Mouse (Mus musculus): Measurements from ENCODE around the gene Arhgap10.

Arhgap10 gene

GRCm38 (mm10) chr8:77517301-77518200, at the start of gene Arhgap10:
Gene Arhgap10 (minus strand): TSS chr8:77517953.
- DNase-seq (ENCODE audit: low read depth, low spot score), result peak; percentile 87

DNA sequence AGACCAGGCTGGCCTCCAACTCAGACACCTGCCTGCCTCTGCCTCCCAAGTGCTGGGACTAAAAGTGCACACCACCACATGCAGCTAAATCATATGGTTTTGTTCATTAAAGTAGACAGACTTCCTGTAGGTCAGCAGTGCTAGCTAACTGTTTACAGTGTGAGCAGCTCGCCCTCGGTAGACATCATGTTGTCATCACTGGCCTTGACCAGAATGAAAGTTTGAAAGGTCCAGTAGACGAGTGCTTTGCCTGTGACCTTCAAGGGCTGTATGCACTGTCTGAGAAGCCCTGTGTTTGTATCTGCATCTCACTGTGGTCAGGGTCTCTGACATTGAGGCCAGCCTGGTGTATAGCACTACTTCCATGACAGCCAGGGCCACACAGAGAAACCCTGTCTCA, 43.7 kb upstream of the Arhgap10 start:
- DNase-seq (ENCODE audit: low read depth, low spot score), result no peak

DNA sequence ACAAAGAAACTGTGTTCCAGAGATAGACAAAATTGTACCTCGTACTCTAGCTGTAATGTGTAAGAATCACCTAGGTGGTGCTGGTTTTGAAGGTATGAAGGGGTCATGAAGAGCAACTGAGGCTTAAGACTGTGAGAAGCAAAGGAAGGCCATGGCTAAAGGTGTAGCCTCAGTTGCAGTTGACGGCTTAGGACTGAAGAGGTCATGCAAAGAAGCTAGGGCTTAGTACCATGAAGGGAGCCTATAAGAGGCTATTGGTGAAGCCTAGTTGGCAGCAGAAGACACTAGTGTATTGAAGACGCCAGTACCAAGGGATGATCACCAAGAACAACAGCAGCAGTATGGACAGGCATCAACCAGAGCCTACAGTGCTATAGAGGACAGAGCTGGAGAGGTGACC, 34.7 kb upstream of the Arhgap10 start:
- DNase-seq (ENCODE audit: low read depth, low spot score), result no peak

- DNase-seq (ENCODE audit: low read depth, low spot score), result peak; percentile 43
These were observed 32.3 kb upstream of the Arhgap10 start for GRCm38 (mm10) chr8:77549881-77550580.

- peak; percentile 81 for DNase-seq (ENCODE audit: low read depth, low spot score)
These were observed 31.5 kb upstream of the Arhgap10 start, which contains the start of gene Prmt9 for GRCm38 (mm10) chr8:77549121-77549706. Gene Prmt9 (plus strand): TSS chr8:77549397.

GRCm38 (mm10) chr8:77545616-77546015, 27.9 kb upstream of the Arhgap10 start:
- no peak for DNase-seq (ENCODE audit: low read depth, low spot score)

DNA sequence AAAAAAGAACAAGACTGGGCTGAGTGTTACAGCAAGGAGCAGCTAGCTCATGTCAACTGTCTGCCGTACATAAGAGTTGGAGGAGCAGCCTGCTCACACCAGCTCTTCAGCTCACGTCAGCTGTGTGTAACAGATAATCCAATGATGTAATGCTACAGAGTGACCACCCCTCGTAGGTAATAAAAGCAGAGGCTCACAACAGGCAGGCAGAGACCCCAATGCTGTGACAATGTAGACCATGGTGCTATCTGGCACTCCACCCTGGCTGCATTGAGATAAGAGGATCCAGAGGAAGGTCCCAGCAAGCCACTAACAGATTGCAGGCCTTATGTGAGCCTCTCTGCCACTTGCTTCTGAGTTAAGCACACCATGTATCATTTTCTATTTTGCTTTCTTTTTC, 26.7 kb upstream of the Arhgap10 start:
- no peak for DNase-seq (ENCODE audit: low read depth, low spot score)

DNA sequence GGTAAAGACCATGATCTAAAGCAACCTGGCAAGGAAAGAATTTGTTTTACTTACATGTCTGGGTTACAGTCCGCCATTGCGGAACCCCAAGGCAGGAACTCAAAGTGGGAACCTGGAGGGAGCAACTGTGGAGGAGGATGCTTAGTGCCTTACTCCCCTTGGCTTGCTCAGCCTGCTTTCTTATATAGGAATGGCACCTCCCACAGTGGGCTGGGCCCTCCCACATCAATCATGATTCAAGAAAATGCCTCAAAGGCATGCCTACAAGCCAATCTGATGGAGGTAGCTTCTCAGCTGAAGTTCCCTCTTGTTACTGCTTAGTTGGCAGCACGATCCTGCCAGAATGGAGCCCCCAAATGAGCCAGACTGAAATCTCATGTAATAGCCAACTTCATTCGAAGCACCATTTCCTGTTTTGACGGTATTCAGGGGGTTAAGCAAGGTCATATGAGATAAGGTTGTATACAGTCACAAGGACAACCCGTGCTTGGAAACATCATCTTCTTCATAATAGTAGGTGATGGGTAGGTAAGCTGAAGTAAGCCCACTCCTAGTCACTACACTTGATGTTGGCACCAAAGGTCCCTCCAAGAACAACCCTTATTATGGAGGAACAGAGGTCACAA, 25.5 kb upstream of the Arhgap10 start:
- no peak for DNase-seq (ENCODE audit: low read depth, low spot score)

- peak; percentile 79 for DNase-seq (ENCODE audit: low read depth, low spot score)
These were observed 20.5 kb upstream of the Arhgap10 start for GRCm38 (mm10) chr8:77538256-77538655.

DNA sequence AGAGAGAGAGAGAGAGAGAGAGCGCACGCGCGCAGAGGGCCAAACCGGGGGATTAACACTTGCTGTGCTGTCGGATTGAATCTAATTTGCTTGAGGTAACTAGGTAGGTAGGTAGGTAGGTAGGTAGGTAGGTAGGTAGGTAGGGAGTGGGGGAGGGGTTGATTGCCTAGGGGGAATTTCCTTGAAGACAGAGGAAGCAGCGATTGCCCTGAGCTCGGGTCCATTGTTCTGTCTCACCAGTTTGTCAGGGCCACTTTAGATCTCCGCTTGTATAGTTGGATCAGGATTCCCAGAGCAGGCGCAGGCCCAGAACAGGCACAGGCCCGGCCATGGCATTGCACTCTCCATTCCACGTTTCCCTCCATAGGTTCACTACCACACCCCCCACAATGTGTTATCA, 19.1 kb upstream of the Arhgap10 start:
- peak; percentile 66 for DNase-seq (ENCODE audit: low read depth, low spot score)

DNA sequence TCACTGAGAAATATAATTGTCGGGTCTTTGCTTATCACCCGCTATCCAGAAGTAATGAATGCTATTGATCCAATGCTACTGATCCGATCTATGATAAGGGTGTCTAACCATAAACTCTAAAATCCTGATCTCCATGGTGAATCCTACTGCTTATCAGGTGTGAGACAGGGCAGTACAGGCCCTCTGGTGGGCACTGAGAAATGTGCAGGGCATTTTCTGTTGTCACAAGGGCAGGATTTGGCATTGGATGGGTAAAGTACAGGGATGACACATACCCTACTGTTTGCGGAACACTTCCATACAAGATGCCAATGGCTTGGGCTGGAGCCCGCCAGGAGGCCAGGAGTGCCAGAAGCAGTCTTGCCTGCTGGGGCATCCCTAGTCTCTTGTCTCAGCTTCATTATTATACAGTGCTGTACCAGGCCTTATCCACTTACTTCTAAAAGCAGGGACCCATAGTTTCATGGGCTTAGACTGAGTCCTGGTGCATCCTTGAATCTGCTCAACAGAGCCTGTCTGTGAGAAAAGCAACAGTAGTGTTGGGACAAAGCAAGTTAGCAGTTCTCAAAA, 17.4 kb upstream of the Arhgap10 start:
- DNase-seq (ENCODE audit: low read depth, low spot score), result peak; percentile 54

- DNase-seq (ENCODE audit: low read depth, low spot score), result peak; percentile 29
These were observed 16.7 kb upstream of the Arhgap10 start for GRCm38 (mm10) chr8:77534358-77534992.

- DNase-seq (ENCODE audit: low read depth, low spot score), result no peak
These were observed 8.4 kb upstream of the Arhgap10 start for GRCm38 (mm10) chr8:77526130-77526529.

DNA sequence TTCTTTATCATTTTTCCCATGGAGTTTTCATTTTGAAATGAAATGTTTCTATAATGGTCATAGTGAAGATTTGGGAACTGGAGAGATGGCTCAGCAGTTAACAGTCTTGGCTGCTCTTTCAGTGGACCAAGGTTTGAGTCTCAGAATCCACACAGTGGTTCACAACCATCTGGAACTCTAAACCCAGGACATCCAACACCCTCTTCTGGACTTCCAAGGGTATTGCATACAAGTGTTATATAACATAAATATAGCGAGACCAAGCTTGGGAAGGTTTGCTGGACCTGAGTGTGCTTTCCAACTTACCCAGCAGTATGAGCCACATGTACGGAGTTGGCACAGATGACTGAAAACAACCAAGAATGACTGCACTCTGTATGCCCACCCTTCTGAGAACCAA, 7.2 kb upstream of the Arhgap10 start:
- peak; percentile 47 for DNase-seq (ENCODE audit: low read depth, low spot score)

DNA sequence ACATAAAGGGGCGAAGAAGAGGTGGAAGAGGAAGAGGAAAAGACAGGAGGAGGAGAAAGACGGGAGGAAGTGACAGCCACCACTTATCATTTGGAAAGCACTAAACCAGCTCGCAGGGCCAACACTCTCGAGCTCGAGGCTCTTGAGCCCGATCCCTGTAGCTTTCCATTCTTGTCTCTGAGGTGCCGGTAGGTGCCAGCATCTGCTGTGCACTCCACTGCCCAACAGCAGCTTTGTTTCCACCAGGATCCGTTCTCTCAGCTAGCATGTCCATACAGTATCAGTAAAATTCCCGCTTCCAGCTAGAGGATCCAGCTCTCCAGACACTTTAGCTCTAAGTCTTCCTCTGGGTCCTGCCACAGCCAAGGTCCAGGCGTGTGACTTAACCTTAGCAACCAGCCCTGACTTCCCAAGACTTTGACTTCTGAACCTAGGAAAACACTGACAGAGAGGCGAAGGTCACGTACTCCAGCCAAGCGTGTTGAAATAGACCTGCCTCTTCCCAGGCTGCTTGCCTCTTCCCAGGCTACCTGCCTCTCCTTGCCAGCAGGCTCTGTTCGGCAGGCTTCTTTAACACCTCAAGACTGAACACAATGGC, 6.4 kb upstream of the Arhgap10 start:
- no peak for DNase-seq (ENCODE audit: low read depth, low spot score)

- no peak for DNase-seq (ENCODE audit: low read depth, low spot score)
These were observed 5.2 kb upstream of the Arhgap10 start for GRCm38 (mm10) chr8:77522984-77523383.

GRCm38 (mm10) chr8:77521028-77521785, 3.5 kb upstream of the Arhgap10 start:
- DNase-seq (ENCODE audit: low read depth, low spot score), result no peak

- no peak for DNase-seq (ENCODE audit: low read depth, low spot score)
These were observed 2.8 kb upstream of the Arhgap10 start for GRCm38 (mm10) chr8:77520601-77521000.

DNA sequence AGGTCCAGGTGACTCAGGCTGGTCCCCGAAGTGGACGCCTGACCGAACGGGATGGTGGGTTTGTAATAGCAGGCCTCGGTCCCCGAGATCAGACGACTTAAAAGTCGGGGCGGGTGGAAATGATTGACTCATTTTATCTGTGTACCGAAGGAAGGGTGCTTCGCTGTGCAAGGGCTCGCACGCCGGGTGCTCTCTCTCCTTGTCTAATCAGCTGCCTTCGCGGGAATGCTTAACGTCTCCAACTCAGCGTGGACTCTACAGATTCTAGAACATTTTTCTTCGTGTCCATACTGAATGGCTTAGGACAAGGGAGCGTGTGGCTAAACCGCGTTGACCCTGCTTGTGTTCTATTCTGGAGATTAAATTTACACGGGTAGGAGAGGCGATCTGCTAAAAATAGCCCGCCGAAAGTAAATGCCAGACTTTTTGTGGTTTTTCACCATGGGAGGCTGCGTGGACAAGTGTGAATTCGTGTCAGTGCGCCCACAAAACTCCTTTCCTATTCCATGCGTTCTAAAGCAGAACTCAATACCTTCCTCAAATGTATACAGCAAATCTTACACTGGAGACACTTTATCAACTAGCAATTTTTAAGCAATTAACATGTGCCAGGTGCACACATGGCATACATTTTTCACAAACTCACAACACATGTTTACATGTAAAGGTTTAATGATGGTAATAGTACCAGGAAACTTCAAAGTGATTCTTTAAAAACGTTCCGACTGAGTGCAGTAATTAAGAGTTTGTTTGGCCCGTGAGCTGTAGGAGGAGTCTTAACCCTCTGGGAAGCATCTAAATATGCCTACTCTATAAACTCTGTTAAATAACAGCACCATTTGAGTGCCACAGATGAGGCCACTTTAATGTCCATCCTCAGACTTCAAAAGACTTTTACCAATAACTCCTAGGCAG, 705 bp upstream of the Arhgap10 start:
- no peak for DNase-seq (ENCODE audit: low read depth, low spot score)
